Mouse (Mus musculus) kidney, adult 2 months (tissue): Measurements from ENCODE around the gene Taok2.

Experiments
- CTCF ChIP-seq: fragments of 200-500 bp; conservative IDR thresholded peaks from 2 replicates; pipeline ENCODE4 v1.5.1; 2011; ENCODE audit warnings: low read depth, mild to moderate bottlenecking, control low read depth, low read length, moderate library complexity, mixed read lengths; ENCODE audit not compliant: insufficient read depth, insufficient read length
- POLR2A ChIP-seq: fragments of 200-500 bp; IDR thresholded peaks from one replicate; pipeline ENCODE4 v1.6.1; 2011; ENCODE audit warnings: low read depth, low read length, control low read depth

- TF ChIP-seq CTCF (no peak), POLR2A (peak; percentile 53)
Observed at GRCm38 (mm10) chr7:126898102-126898990, 13.8 kb upstream of the Taok2 start.
